Mouse (Mus musculus) hindbrain, embryonic 16.5 days (tissue): ENCODE results near the gene Ranbp6. TPM values are rescaled to one million over a fixed set of nuclear protein-coding genes. Genes with fewer than 3 reads are reported as not detected.

Experiments
- ATAC-seq: fragments of 200-750 bp; cut with Nextera tagmentation; 2 replicates; pipeline ENCODE4 v1.8.0; 2017; ENCODE audit warnings: moderate TSS enrichment, moderate library complexity
- H3K27ac ChIP-seq: fragments of 300-500 bp; sonication (generic); 2 replicates; pipeline ENCODE4 v1.5.1; 2014; ENCODE audit warnings: low read depth, mild to moderate bottlenecking, control low read depth, low read length, moderate library complexity
- H3K27me3 ChIP-seq: fragments of 300-500 bp; sonication (generic); replicated peaks from 2 replicates; pipeline ENCODE4 v1.6.1; 2014; ENCODE audit warnings: low read length; ENCODE audit not compliant: control insufficient read depth, insufficient read depth
- H3K36me3 ChIP-seq: fragments of 300-500 bp; sonication (generic); 2 replicates; pipeline ENCODE4 v1.6.1; 2014; ENCODE audit warnings: mild to moderate bottlenecking, low read length, moderate library complexity, mixed read lengths; ENCODE audit not compliant: control insufficient read depth, insufficient read depth
- H3K4me1 ChIP-seq: fragments of 300-500 bp; sonication (generic); 2 replicates; pipeline ENCODE4 v1.6.1; 2014; ENCODE audit warnings: low read depth, low read length; ENCODE audit not compliant: control insufficient read depth, insufficient read depth
- H3K4me2 ChIP-seq: fragments of 300-500 bp; sonication (generic); 2 replicates; pipeline ENCODE4 v1.6.1; 2014; ENCODE audit warnings: mild to moderate bottlenecking, low read length, control low read depth, moderate library complexity
- H3K4me3 ChIP-seq: fragments of 300-500 bp; sonication (generic); 2 replicates; pipeline ENCODE4 v1.5.1; 2014; ENCODE audit warnings: mild to moderate bottlenecking, low read length, control low read depth, moderate library complexity
- H3K9ac ChIP-seq: fragments of 300-500 bp; sonication (generic); 2 replicates; pipeline ENCODE4 v1.6.1; 2014; ENCODE audit warnings: low read depth, mild to moderate bottlenecking, control low read depth, low read length, moderate library complexity
- H3K9me3 ChIP-seq: fragments of 300-500 bp; sonication (generic); 2 replicates; pipeline ENCODE4 v1.6.1; 2014; ENCODE audit warnings: mild to moderate bottlenecking, low read length, moderate library complexity; ENCODE audit not compliant: control insufficient read depth
- WGBS: fragments of 180-500 bp; shearing (Covaris S2); extraction: QIAGEN DNeasy Blood & Tissue Kit; methylation state at CpG from one replicate; pipeline ENCODE4 v1.1.7; 2014; 5-methylcytosine and 5-hydroxymethylcytosine counted together
- polyA plus RNA-seq: library from polyadenylated mRNA; unstranded; fragments of >200 nt; fragmentation: Nextera tagmentation; extraction: Ambion mirVana; gene quantifications from 2 replicates; pipeline ENCODE4 v1.2.1, GENCODE M21; 2015

The Ranbp6 gene
- polyA plus RNA-seq = 44.9 and 48.7 TPM in 2 replicates

DNA sequence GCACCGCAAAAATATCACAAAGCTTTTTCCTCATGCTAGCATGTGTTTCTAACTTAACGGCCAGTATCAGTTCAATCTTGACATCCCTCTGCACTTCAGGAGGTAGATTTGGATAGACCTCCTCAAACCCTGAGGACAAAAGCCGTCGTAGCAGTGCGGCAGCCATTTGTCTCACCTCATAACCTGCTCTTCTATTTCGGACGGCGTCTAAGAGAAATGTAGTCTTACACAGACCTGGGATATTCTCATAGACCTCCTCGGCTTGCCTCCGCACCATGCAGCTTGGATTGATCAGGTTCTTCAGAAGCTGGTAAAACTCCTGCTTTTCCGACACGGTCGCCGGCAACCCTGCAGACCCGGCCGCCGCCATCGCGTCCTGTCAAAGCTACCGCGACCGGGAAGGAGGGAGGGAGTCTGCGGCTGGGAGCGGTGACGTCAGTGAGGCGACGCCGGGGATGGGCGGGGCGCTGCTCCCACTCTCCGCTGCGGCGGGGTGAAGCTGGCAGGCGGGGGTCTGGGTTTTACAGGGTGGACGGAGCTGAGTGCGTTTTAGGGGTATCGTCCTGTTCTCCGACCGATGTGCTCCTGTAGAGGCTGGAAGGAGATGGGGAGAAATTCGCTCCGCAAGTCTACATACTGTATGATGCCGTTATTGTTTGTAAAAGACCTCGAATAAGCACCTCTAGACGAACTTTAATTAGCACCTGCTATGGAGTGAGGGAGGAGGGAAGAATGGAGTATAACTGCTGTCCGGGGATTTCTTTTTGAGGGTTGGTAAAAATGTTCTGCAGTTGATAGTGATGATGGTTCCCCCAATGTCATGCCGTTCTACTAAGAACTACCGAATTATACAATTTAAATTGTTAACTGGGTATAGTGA lies at the start of gene Ranbp6:
Ranbp6 (minus strand) TSS at position 394 of the 880 bp plus-strand sequence.
- ATAC-seq = peak; percentile 98
- H3K9me3 ChIP-seq = no peaks in the 10 kb centered on the region
- H3K4me1 ChIP-seq = peaks cover 29% of the 10 kb centered on the region
- peak within 1 kb of the TSS; percentile 75 for H3K4me2 ChIP-seq
- peak within 1 kb of the TSS; percentile 85 for H3K4me3 ChIP-seq
- peak within 1 kb of the TSS; percentile 82 for H3K27ac ChIP-seq
- no peaks in the 10 kb centered on the region for H3K27me3 ChIP-seq
- H3K9ac ChIP-seq = peak within 1 kb of the TSS; percentile 80
- peaks cover 13% of the 10 kb centered on the region for H3K36me3 ChIP-seq
- 1% methylated on average over 47 of the region's 47 CpGs for WGBS

DNA sequence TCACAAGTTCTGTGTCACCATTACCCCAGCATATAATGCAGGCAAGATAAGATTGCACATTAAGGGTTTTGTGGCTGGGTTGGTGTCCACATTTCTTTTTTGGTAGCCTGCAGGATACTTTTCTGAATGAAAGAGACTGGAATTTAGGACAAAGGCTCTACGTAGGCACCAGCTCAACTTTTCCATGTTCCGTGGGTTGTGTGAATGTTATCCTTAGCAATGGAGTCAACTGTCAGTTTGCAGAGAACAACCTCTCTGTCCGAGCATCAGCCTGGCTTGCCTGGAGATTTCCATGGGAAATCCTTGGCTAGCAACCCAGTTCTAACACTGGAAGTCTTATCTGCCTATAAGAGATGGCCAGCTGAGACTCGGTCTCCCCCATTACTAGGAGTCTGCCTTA lies 48.0 kb upstream of the Ranbp6 start:
- no peak for ATAC-seq
- Histone ChIP-seq H3K4me3 (no peak overlapping the region), H3K27me3 (no peaks in the 10 kb centered on the region), H3K36me3 (no peaks in the 10 kb centered on the region), H3K4me1 (no peaks in the 10 kb centered on the region), H3K4me2 (no peak overlapping the region), H3K9ac (no peak overlapping the region), H3K9me3 (no peaks in the 10 kb centered on the region), H3K27ac (no peak overlapping the region)
- 93% methylated on average over 4 of the region's 4 CpGs for WGBS

DNA sequence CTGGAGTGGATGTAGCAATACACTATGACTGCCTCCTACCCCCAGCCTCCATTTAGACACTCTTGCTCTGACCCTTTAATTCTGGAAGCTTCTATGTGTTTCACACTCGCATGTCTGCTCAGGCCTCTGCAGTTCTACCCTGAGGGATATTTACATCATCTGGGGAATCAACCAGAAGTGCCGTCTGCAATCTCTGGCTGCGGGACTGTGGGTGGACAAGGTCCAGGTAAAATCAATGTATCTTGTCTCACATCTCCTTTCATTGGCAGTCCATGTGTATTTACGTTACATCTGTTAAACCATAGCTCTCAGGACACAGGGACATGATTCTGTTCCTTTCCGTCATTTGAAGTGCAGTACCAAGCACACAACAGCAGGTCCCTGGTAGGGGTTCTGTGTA lies 44.5 kb upstream of the Ranbp6 start:
- no peak overlapping the region for H3K4me3 ChIP-seq
- no peak overlapping the region for H3K9ac ChIP-seq
- no peak overlapping the region for H3K4me2 ChIP-seq
- WGBS = 89% methylated on average over 5 of the region's 5 CpGs
- H3K36me3 ChIP-seq = no peaks in the 10 kb centered on the region
- no peak for ATAC-seq
- H3K27me3 ChIP-seq = no peaks in the 10 kb centered on the region
- no peak overlapping the region for H3K27ac ChIP-seq
- no peaks in the 10 kb centered on the region for H3K4me1 ChIP-seq
- no peaks in the 10 kb centered on the region for H3K9me3 ChIP-seq

DNA sequence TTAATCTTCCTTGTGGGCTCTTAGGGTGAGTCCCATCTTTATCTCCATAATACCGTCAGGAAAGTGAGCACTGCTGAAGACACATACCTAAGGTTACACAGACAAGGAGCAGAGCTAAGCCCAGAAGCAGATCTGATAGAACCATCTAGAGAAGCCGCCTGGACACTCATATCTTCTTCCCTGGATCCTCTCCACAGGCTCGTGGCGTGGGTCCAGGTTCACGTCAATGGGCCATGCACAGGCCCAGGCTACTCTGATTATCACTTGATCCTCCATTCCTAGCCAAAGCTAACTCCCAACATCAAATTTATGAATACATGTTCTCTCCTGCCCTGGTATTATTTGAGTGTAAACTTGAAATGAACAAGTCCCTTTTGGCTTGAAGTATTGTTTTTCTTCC lies 40.9 kb upstream of the Ranbp6 start:
- 94% methylated on average over 5 of the region's 5 CpGs for WGBS
- Histone ChIP-seq H3K4me3 (no peak overlapping the region), H3K4me2 (no peak overlapping the region), H3K9ac (no peak overlapping the region), H3K36me3 (no peaks in the 10 kb centered on the region), H3K27me3 (no peaks in the 10 kb centered on the region), H3K27ac (no peak overlapping the region), H3K9me3 (no peaks in the 10 kb centered on the region), H3K4me1 (no peaks in the 10 kb centered on the region)
- ATAC-seq = no peak

DNA sequence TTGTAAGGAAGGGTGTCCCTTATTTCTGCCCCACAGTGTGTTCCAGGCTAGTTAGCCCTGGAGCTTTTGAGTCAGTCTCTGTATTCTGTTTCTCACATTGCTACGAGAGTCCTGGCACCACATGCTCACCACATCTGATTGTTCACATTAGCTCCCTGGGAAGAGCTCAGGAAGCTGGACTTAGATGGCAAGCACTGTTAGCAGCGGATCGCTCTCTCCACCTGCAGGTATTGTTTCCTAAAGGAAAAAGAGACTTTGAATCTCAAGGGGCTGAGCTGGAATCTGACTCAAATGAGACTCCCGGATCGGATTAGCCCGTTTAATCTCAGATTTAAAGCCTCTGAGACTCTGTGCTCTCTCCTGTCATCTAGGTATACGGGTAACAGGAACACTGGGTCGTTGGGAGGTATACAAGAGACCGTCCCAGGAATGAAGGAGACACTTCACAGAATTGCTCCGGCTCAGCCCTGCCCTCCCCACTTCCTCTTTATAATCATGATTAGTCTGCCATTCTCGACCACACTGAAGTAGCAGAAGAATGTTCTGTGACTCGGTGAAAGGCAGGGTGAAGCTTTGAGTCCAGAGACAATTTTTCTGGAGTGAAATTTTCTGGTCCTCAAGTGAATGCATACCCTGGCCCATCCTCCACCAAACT lies 38.4 kb upstream of the Ranbp6 start:
- Histone ChIP-seq H3K4me1 (no peaks in the 10 kb centered on the region), H3K27ac (no peak overlapping the region), H3K4me3 (no peak overlapping the region), H3K27me3 (no peaks in the 10 kb centered on the region), H3K4me2 (no peak overlapping the region), H3K9ac (no peak overlapping the region), H3K9me3 (no peaks in the 10 kb centered on the region), H3K36me3 (no peaks in the 10 kb centered on the region)
- ATAC-seq = no peak
- WGBS = 57% methylated on average over 12 of the region's 12 CpGs

DNA sequence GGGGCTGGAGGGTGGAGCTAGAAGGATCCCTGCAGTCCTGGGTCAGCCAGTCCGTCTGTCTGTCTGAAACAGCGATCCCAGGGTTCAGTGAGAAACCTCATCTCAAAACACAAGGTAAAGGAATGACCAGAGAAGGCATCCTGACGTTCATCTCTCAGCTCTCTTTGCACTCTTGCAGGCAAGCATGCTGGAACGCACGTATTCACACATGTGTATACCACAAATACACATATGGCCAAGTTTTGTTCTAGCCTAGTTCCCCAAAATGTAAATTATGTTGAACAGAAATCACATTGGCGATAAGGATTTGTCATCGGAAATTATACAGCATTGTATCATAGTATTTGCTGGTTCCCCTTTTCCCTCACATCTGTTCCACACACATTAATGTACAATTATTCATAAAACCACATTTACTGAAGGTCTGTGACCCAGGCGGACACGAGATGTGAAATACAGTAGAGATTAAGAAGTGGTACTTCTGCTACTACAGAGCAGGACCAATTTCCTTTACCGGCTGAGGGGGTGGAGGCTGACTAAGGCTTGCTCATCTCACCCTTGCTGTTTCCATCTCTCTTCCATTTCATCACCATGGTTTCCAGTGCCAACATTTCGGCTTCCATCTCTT lies 37.3 kb upstream of the Ranbp6 start:
- no peak for ATAC-seq
- no peak overlapping the region for H3K4me2 ChIP-seq
- H3K4me1 ChIP-seq = no peaks in the 10 kb centered on the region
- no peaks in the 10 kb centered on the region for H3K9me3 ChIP-seq
- WGBS = 85% methylated on average over 11 of the region's 11 CpGs
- H3K27me3 ChIP-seq = no peaks in the 10 kb centered on the region
- no peak overlapping the region for H3K27ac ChIP-seq
- no peaks in the 10 kb centered on the region for H3K36me3 ChIP-seq
- no peak overlapping the region for H3K4me3 ChIP-seq
- no peak overlapping the region for H3K9ac ChIP-seq

DNA sequence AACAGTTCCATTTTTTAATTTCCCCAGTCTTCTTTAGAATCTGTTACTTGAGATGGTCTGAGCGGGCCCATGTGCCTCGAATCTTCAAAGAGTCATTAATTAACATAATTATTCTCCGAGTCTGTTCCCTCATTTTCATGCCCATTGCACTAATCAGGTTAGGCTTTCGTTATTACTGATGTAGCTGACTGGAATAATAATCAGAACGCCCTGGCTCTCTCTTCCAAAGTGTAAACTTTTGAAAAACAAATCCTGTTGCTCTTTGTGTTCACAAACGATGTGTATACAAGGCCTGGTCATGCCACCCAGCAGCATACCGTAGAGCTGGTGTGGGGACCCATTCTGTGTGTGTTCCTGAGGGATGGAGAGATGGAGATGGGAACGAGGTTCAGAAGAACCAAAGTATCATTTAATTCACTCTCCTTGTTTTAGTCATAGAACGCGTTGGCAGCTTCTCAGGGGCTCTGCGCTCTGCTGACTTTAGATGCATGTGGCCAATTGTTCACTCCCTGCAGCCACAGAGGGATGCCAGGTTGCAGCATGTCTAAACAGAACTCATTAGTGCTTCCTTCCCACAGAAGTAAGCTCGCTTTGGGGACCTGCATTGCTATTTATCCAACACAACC lies 31.4 kb upstream of the Ranbp6 start:
- Histone ChIP-seq H3K4me3 (no peak overlapping the region), H3K4me1 (peaks cover 6% of the 10 kb centered on the region), H3K9ac (no peak overlapping the region), H3K27me3 (no peaks in the 10 kb centered on the region), H3K27ac (peak overlapping the region; percentile 55), H3K4me2 (peak overlapping the region; percentile 20), H3K36me3 (no peaks in the 10 kb centered on the region), H3K9me3 (no peaks in the 10 kb centered on the region)
- 24% methylated on average over 12 of the region's 12 CpGs for WGBS
- ATAC-seq = peak; percentile 91

DNA sequence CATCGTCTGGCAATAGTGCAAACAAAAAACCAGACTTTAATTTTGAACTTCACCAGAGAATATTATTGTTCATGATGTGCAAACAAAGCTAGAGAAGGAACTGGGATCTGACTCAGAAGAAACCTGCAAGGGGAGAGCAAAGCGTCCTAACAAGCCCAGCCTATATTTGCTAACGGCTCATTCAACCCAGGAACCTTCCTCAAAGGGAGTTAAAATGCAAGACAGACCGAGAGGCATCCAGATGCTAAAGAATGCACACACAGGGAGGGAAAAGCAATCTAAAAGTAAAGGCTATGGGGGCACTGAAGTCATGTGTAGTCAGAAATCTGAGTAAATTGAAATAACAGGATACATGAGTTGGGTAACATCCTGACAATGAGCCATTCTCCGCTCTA lies 30.9 kb upstream of the Ranbp6 start:
- no peaks in the 10 kb centered on the region for H3K36me3 ChIP-seq
- no peak overlapping the region for H3K9ac ChIP-seq
- H3K4me3 ChIP-seq = no peak overlapping the region
- peaks cover 6% of the 10 kb centered on the region for H3K4me1 ChIP-seq
- H3K27ac ChIP-seq = peak overlapping the region; percentile 59
- no peaks in the 10 kb centered on the region for H3K9me3 ChIP-seq
- peak; percentile 73 for ATAC-seq
- no peak overlapping the region for H3K4me2 ChIP-seq
- 29% methylated on average over 5 of the region's 5 CpGs for WGBS
- H3K27me3 ChIP-seq = no peaks in the 10 kb centered on the region

DNA sequence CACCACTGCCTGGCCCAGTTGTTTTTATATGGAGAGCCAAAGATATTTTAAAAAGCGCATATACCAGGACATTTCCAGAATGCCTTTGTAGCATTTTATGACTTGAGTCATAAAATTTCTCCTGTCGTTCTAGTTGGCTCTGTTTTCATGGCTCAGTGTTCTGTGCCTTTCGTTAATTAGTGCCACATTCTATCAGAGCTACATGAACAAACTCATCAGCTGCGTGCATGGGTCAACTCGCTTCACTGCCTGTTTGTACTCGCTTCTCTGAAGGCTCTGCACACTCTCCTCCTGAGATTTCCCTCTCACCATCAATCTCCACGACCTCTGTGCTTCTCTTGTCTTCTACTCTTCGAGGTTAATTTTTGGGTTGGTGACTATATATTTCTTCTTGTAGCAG lies 30.2 kb upstream of the Ranbp6 start:
- no peak overlapping the region for H3K9ac ChIP-seq
- no peak for ATAC-seq
- WGBS = 58% methylated on average over 8 of the region's 8 CpGs
- H3K4me2 ChIP-seq = no peak overlapping the region
- no peak overlapping the region for H3K4me3 ChIP-seq
- no peaks in the 10 kb centered on the region for H3K36me3 ChIP-seq
- peaks cover 6% of the 10 kb centered on the region for H3K4me1 ChIP-seq
- peak overlapping the region; percentile 59 for H3K27ac ChIP-seq
- no peaks in the 10 kb centered on the region for H3K9me3 ChIP-seq
- H3K27me3 ChIP-seq = no peaks in the 10 kb centered on the region
